Mouse (Mus musculus) stomach, postnatal 0 days (tissue): ENCODE results near the gene Fa2h.

ENCODE experiments used
- CTCF ChIP-seq: IDR thresholded peaks from 2 replicates; pipeline ENCODE4 v1.5.1; 2016; ENCODE audit warnings: antibody characterized with exemption, low read depth, mild to moderate bottlenecking, moderate library complexity
- EP300 ChIP-seq: optimal IDR thresholded peaks from 2 replicates; pipeline ENCODE3; 2016; ENCODE audit warnings: antibody characterized with exemption

DNA sequence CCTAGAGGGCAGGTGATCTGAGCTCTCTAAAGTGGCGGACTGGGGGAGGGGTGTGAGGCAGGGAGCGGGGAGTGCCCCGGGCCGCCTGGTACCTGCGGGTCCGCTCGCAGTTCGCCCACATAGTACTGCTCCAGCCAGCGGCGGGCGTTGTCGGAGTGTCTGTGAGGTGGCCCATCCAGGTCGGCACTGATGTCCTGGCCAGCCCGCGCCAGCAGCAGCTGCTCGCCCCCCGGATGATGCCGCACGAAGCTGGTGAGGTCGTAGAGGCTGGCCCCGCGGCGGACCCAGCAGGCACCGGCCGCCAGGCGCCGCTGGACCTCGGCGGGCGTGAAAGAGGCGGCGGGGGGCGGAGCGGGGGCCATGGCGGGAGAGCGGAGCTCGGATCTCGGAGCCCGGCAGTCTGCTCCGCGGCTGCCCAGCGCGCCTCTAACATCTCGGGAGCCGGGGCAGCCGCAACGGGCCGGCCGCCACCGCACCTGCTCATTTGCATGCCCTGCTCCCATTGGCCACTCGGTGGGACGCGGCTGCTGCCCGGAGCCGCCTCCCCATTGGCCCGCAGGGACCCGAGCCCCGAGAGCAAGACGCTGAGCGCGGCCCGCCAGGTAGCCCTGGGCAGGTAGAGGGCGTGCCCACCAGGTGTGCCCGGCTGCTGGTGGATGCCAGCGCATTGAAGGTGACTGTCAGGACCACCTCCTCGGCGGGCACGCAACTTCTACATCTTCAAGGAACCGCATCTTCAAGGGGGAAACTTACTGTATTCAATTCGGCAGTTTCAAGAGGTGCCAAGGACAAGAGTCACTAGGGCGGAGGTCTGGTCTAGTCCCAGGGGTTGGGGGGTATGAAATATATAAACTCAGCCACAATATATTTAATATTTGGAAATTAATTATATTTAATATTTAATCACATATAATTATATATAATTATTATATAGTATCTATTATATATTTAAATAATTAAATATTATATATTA, at the start of gene Fa2h:
- TF ChIP-seq CTCF (peak; percentile 58), EP300 (no peak)
